Mouse (Mus musculus) intestine, postnatal 0 days (tissue): ENCODE results near the gene Pkd1l2. TPM values are rescaled to one million over a fixed set of nuclear protein-coding genes. Genes with fewer than 3 reads are reported as not detected.

Source experiments
- ATAC-seq: fragments of 200-750 bp; cut with Nextera tagmentation; 2 replicates; pipeline ENCODE4 v1.8.0; 2017; ENCODE audit warnings: mild to moderate bottlenecking, moderate TSS enrichment, moderate library complexity
- H3K27ac ChIP-seq: fragments of 300-500 bp; sonication (generic); 2 replicates; pipeline ENCODE4 v1.5.1; 2014; ENCODE audit warnings: mild to moderate bottlenecking, low read depth, low read length, moderate library complexity
- H3K27me3 ChIP-seq: fragments of 300-500 bp; sonication (generic); replicated peaks from 2 replicates; pipeline ENCODE4 v1.6.1; 2014; ENCODE audit warnings: low read length, mixed read lengths; ENCODE audit not compliant: control insufficient read depth, insufficient read depth
- H3K36me3 ChIP-seq: fragments of 300-500 bp; sonication (generic); 2 replicates; pipeline ENCODE4 v1.6.1; 2014; ENCODE audit warnings: mild to moderate bottlenecking, moderate library complexity; ENCODE audit not compliant: control insufficient read depth, insufficient read depth
- H3K4me1 ChIP-seq: fragments of 300-500 bp; sonication (generic); replicated peaks from 2 replicates; pipeline ENCODE4 v1.6.1; 2014; ENCODE audit warnings: antibody characterized with exemption, low read length, mixed read lengths; ENCODE audit not compliant: control insufficient read depth, insufficient read depth
- H3K4me2 ChIP-seq: fragments of 300-500 bp; sonication (generic); replicated peaks from 2 replicates; pipeline ENCODE4 v1.6.1; 2014; ENCODE audit warnings: low read depth, mild to moderate bottlenecking, moderate library complexity
- H3K4me3 ChIP-seq: fragments of 300-500 bp; sonication (generic); 2 replicates; pipeline ENCODE4 v1.5.1; 2014; ENCODE audit warnings: low read depth, low read length
- H3K9ac ChIP-seq: fragments of 300-500 bp; sonication (generic); 2 replicates; pipeline ENCODE4 v1.6.1; 2014; ENCODE audit warnings: mild to moderate bottlenecking, low read depth, low read length
- H3K9me3 ChIP-seq: fragments of 300-500 bp; sonication (generic); 2 replicates; pipeline ENCODE4 v1.6.1; 2016; ENCODE audit warnings: mixed run types; ENCODE audit not compliant: control insufficient read depth
- CTCF ChIP-seq: sonication (generic); IDR thresholded peaks from 2 replicates; pipeline ENCODE4 v1.5.1; 2016; ENCODE audit warnings: low read depth, mild to moderate bottlenecking, control low read depth, antibody characterized with exemption, moderate library complexity
- WGBS: fragments of 180-500 bp; shearing (Covaris S2); extraction: QIAGEN DNeasy Blood & Tissue Kit; methylation state at CpG from one replicate; pipeline ENCODE4 v1.1.7; 2014; 5-methylcytosine and 5-hydroxymethylcytosine counted together
- polyA plus RNA-seq: library from polyadenylated mRNA; unstranded; fragments of >200 nt; fragmentation: Nextera tagmentation; extraction: Ambion mirVana; gene quantifications from 2 replicates; pipeline ENCODE4 v1.2.1, GENCODE M21; 2015

Pkd1l2 gene
- polyA plus RNA-seq, 1 experiment from 2014 or later: 0.33 TPM

DNA sequence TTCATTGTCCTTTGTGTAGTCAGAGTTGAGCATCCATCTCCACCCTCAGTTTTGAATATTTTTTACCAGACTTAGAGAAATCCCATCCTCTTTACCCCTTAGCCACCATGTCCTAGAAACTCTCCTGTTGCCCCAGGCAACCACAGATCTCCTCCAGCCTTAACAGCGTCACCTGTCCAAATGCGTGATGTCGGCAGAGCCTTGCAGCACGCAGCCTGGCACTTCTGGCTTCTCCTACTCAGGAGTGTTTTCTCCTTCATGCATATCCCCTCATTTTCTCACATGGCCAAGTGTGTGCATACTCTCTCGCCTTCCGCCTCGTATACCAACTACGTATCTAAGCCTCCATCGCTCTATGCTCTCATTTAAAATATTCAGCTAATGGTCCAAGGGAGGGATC lies 36.2 kb upstream of the Pkd1l2 start:
- WGBS: 89% methylated on average over 9 of the region's 9 CpGs
- no peak for TF ChIP-seq CTCF
- Histone ChIP-seq H3K27ac (no peak overlapping the region), H3K9me3 (no peaks in the 10 kb centered on the region), H3K4me2 (no peak overlapping the region), H3K36me3 (no peaks in the 10 kb centered on the region), H3K27me3 (no peaks in the 10 kb centered on the region), H3K4me1 (no peaks in the 10 kb centered on the region; the same call in 1 of the 2 replicates), H3K9ac (no peak overlapping the region), H3K4me3 (no peak overlapping the region)
- ATAC-seq: no peak

DNA sequence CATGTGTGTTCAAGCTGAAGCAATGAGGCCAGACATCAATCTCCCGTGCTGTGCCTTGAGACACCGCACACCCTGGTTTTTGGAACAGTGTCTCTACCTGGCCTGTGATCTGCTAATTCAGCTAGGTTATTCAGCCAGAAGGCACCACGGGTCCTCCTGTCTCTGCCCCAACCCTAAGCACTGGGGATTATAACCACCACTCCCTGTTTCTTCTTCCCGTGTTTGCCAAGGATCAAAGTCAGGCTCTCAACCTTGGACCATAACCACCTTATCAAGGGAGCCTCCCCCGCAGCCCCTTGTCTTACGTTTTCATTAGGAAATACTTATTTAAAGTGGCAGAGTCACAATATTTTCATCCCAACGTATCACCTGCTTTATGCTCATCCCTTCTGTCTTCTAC lies 34.3 kb upstream of the Pkd1l2 start:
- no peaks in the 10 kb centered on the region for H3K9me3 ChIP-seq
- H3K36me3 ChIP-seq: no peaks in the 10 kb centered on the region
- H3K9ac ChIP-seq: no peak overlapping the region
- no peak for TF ChIP-seq CTCF
- H3K4me1 ChIP-seq: no peaks in the 10 kb centered on the region; the same call in 1 of the 2 replicates
- H3K27me3 ChIP-seq: no peaks in the 10 kb centered on the region
- peak overlapping the region; percentile 50 for H3K4me2 ChIP-seq
- peak; percentile 68 for ATAC-seq
- no peak overlapping the region for H3K4me3 ChIP-seq
- H3K27ac ChIP-seq: peak overlapping the region; percentile 92
- whole genome bisulfite sequencing: 40% methylated on average over 7 of the region's 7 CpGs

- peak overlapping the region; percentile 92 for H3K27ac ChIP-seq
- peak; percentile 55 for TF ChIP-seq CTCF
- peak overlapping the region; percentile 50 for H3K4me2 ChIP-seq
- H3K9me3 ChIP-seq: no peaks in the 10 kb centered on the region
- ATAC-seq: peak; percentile 84
- H3K36me3 ChIP-seq: no peaks in the 10 kb centered on the region
- H3K4me1 ChIP-seq: no peaks in the 10 kb centered on the region
- no peaks in the 10 kb centered on the region for H3K27me3 ChIP-seq
- H3K9ac ChIP-seq: no peak overlapping the region
- 9% methylated on average over 13 of the region's 13 CpGs for WGBS
- H3K4me3 ChIP-seq: no peak overlapping the region
These were observed 33.6 kb upstream of the Pkd1l2 start for GRCm38 (mm10) chr8:117115676-117116446.

DNA sequence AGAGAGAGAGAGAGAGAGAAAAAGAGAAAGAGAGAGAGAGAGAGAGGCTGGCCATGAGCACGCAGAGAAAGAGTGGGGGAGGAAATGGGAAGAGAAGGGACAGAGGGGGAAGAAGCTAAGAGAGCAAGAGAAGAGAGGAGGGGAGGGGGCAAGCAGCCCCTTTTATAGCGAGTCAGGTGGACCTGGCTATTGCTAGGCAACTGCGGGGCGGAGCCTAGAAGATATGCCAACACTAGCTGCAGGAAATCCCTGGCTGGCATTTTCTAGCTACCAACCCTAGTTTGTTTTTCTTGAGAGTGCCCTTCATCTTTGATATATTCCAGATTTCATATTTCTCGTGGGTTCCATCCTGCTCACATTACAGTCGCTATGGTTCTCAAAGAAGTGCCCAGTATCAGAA lies 32.8 kb upstream of the Pkd1l2 start:
- TF ChIP-seq CTCF: no peak
- Histone ChIP-seq H3K4me2 (peak overlapping the region; percentile 50), H3K36me3 (no peaks in the 10 kb centered on the region), H3K9me3 (no peaks in the 10 kb centered on the region), H3K4me1 (no peaks in the 10 kb centered on the region), H3K9ac (no peak overlapping the region), H3K27ac (peak overlapping the region; percentile 35; the same call in 1 of the 2 replicates), H3K4me3 (no peak overlapping the region), H3K27me3 (no peaks in the 10 kb centered on the region)
- no peak for ATAC-seq
- 20% methylated on average over 6 of the region's 6 CpGs for WGBS

DNA sequence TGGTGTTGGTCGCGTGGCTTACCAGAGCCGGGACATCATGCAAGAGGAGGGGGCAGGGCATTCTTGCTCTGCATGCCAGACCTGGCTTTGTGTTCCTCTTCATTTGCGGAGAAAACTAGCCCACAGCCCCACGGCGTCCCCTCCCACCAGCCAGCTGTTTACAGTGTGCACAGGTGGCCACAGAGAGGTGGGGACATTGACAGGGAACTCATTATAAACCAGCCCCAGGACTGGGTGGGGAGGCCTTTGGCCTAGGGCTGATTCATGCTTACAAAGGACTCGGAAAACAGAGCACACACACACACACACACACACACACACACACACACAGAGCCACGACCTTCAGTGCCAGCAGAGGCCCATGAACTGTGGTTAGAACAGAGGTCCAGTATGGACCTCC lies 30.0 kb upstream of the Pkd1l2 start:
- no peak overlapping the region for H3K4me3 ChIP-seq
- TF ChIP-seq CTCF: no peak

GRCm38 (mm10) chr8:117111641-117112040 lies 29.4 kb upstream of the Pkd1l2 start:
- Histone ChIP-seq H3K27ac (no peak overlapping the region), H3K36me3 (no peaks in the 10 kb centered on the region), H3K9ac (no peak overlapping the region), H3K4me2 (no peak overlapping the region), H3K9me3 (no peaks in the 10 kb centered on the region), H3K27me3 (no peaks in the 10 kb centered on the region), H3K4me3 (no peak overlapping the region), H3K4me1 (no peaks in the 10 kb centered on the region)
- ATAC-seq: no peak
- no peak for TF ChIP-seq CTCF
- WGBS: 29% methylated on average over 3 of the region's 3 CpGs

More for the DNA sequence above, 30.0 kb upstream of the Pkd1l2 start:
- Histone ChIP-seq H3K4me2 (no peak overlapping the region), H3K27ac (no peak overlapping the region), H3K4me1 (no peaks in the 10 kb centered on the region), H3K9ac (no peak overlapping the region), H3K36me3 (no peaks in the 10 kb centered on the region), H3K9me3 (no peaks in the 10 kb centered on the region), H3K27me3 (no peaks in the 10 kb centered on the region)
- 33% methylated on average over 8 of the region's 8 CpGs for WGBS
- peak; percentile 26; the same call in 1 of the 2 replicates for ATAC-seq
